Mouse (Mus musculus) bone marrow macrophage, adult 2 months (primary cell): ENCODE measurements around the gene Igf1r.

Experiments used
- CTCF ChIP-seq: IDR thresholded peaks from 2 replicates; pipeline ENCODE4 v1.5.1; 2012; ENCODE audit warnings: low read depth, mild to moderate bottlenecking, low read length, moderate library complexity
- POLR2A ChIP-seq: IDR thresholded peaks from 2 replicates; pipeline ENCODE4 v1.6.1; 2012; ENCODE audit warnings: mild to moderate bottlenecking, low read depth, low read length, borderline replicate concordance

GRCm38 (mm10) chr7:68044621-68045020, 92.0 kb downstream of the Igf1r start:
- TF ChIP-seq CTCF (no peak), POLR2A (no peak)
